Mouse (Mus musculus): ENCODE data around the gene Snip1.
A peak's percentile ranks its signal among the peaks of the same experiment; 100 is the strongest.

The Snip1 gene

DNA sequence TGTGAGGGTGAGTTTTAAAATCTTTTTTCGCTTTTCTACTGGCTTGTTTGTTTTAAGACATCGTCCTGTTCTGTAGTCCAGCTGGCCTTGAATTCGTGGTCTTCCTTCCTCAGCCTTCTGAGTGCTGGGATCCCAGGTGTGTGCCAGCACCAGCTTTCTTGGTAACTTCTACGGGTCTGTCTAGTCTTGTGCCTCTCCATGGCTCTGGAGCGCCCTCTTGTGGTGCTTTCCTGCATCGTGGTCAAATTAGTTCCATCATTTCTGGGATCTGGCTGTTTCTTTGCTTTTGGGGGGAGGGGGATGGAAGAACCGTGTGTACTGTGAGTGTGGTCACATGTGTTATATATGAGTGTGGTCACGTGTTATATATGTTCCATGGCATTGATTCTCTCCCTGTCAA lies 33.0 kb downstream of the Snip1 start:
- peak; percentile 61 to 87 for DNase-seq (ENCODE audit: low spot score in 2 of 2)

DNA sequence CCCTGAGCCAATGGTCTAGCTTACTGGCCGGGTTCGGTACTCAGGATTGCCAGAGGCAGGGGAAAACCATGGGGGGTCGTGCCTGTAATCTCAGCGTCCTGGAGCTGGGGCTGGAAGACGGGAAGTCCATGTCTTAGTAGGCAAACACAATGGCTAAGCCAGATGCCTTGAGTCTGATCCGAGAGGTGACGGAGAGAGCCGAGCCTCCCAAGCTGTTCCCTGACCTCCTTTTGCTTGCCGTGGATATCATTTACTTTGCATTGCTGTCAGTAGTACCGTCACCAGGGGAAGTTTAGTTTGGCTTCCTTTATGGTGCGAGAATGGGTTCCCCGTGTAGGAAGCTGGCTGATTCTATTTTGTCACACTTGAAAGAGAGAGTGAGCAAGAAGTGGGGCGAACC lies 34.9 kb downstream of the Snip1 start:
- no peak for DNase-seq (ENCODE audit: low spot score in 2 of 2)

DNA sequence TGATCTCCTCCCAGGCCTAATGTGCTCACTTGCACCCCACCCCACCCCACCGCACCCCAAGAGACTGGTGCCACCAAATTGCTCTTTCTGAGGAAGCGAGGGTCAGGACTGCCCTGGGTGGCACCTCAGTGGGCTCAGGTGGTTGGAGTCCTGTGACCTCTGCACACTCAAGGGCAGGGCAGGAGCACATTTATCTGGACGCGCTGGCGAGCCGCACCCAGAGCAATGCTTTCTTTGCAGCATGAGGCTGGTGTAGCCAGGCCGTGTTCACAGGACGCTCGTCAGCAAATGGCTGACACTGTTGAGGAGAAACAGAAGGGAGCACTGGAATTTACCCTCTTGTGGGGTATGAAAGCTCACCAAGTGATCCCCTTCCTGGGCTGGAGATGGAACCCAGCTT lies 38.9 kb downstream of the Snip1 start:
- DNase-seq (ENCODE audit: low spot score in 2 of 2) = no peak

DNA sequence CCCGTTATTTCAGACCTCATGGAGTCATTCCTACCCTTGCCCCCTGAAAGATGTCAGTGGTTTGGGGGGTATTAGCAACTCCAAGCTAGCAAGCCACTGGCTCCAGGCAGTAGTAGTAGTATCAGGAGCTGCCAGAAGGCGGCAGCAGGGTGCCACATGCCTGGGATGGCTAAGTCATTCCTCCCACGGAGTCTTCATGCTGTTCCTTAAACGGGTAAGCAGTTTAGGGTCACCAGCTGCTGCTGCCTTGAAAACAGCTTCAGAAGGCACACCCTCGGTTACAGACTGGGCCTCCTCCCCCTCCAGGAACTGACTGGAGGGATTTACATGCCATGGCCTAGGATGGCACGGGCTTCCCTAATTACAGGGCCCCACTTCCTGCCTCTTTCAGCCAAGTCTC lies 48.2 kb downstream of the Snip1 start:
- DNase-seq (ENCODE audit: low spot score in 2 of 2) = peak; percentile 75 to 88

DNA sequence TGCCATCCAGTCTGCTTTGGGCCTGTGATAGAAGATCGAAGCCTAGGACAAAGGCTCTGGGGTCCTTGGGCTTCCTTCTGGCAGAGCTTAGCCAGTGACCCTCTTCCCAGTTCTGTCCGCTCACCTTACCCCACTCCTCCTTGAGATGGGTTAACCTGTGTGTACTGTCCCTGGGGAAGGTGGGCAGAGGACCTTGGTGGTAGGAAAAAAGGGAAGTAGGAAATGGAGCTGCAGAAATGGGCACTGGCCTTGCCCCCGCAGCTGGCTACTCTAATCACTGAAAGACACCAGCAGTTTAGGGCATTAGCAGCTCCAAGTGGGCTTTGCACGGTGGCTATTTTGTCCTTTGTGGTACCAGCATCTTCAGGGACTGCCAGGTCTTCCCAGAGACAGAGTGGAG lies 48.6 kb downstream of the Snip1 start:
- no peak for DNase-seq (ENCODE audit: low spot score in 2 of 2)

DNA sequence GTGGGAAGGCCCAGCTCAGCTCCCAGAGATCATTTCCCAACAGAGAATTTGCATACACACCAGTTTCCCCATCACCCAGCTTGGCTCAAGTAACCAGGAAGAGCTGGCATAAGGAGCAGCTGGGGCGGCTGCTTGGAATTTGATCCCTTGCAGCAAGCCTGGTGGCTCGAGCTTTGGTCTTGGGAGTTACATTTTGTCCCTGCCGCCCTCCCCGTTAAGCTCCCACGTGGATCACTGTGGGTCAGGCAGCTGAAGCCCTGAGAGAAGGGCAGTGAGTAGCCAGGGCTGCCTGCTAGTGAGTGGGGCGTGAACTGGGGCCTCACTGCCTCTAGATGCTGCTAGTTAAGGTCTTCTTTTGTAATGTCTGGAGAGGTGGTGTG lies 49.2 kb downstream of the Snip1 start:
- DNase-seq (ENCODE audit: low spot score in 2 of 2) = no peak

DNA sequence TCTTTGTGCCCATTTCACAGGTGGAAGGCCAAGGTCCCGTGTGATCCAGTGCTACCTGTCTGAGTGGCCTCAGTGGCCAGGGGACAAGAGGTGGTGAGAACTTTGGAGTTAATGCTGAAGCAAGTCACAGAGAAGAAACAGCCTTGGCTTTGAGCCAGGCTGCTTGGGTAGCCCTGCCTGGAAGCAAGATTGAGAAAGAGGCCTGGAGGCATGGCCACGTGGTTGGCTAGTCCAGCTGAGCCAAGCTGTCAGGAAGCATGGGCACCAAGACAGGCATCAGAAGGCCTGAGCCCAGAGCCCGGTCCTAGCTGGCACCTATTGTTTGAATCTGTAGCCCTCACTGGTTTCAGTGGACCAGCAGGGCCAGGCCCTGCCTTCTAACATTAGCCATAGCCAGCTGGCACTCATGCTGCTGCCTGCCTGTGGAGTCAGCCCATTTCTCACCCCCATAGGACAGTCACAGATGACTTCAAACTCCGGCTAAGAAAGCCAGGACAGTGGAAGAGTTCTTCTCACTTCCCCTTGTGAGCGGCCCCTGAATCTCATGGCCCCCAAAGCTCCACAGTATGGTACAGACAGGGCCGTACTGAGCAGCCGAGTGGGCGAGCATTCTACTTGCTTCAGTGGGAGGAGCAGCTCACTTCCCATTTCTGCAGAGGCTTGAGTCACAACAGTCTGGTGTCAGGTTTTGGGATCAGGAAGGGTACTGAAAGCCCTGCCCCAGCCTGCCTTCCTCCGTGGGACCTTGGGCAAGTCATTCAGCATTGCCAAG lies 49.8 kb downstream of the Snip1 start:
- DNase-seq (ENCODE audit: low spot score in 2 of 2) = no peak

DNA sequence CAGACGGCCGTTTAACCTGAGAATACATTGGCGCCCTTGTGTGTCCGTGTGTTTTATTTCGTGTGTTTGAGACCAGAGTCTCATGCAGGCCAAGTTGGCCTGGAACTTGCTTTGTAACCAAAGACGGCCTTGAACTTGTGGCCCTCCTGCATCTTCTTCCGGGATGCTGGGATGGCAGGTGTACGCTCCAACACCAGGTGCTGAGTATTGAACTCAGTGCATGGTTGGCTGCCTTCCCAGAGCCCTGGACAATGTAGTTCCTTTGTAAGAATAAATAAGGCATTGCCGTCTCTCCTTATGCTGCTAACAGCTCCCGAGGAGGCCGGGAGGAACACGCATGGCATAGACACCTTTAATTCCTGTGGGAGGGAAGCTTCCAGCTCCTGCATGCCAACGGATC lies 50.5 kb downstream of the Snip1 start:
- DNase-seq (ENCODE audit: low spot score in 2 of 2) = no peak

DNA sequence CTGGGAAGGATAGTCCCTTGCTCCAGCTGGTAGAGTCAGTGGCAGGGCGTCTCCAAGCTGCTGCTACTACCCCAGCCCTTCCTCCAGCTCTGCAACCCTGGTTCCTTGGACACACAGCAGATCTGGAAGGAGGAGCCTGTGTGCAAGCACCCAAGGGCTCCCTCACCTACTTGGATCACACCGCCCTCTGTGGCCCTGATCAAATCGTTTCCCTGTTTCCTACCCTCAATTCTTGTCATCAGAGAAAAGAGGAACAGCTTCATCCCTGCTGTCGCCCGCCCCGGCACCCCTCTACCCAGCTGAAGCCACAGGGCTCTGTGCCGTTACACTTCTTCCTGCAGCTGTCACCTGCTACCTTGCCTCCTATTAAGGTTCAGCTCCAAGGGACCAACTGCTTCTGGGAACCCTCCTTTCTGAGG lies 51.4 kb downstream of the Snip1 start:
- peak; percentile 56 to 71 for DNase-seq (ENCODE audit: low spot score in 2 of 2)

DNA sequence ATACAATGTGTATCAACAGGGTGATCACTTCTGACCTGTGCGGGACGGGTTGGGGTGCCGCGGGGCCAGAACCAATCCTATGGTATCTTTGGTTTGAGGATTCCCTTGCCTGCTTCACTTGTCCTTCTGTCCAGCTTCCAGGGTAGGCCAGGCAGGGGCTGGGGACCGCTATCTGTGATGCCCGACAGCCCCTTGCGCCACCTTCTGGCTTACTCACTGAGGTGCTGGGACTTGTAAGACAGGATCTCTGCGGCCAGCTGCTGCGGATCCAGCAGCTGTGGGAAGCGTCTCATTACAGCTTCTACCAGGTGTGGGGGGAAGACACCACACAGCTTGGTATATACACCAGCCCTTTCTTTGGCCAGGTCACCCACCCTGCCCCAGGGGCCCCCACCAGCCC lies 52.6 kb downstream of the Snip1 start:
- no peak for DNase-seq (ENCODE audit: low spot score in 2 of 2)

DNA sequence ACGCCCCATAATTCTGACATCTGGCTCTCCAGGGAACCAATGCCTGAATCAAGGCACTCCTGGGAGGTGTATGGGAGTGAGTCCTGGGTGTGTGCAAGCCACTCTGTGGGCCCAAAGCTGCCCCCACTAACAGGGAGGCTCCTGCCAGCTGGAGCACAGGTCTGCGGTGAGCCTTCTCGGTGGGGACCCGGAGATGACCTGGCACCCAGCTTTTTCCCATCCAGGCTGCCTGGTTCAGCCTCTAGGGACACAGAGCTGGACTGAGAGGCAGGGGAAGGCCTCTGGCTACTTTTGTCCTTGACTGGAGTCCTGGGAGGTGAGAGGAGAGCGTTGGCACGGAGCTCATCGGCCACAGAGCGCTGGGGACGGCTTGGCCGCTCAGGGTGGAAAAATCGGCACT lies 53.2 kb downstream of the Snip1 start:
- DNase-seq (ENCODE audit: low spot score in 2 of 2) = no peak

DNA sequence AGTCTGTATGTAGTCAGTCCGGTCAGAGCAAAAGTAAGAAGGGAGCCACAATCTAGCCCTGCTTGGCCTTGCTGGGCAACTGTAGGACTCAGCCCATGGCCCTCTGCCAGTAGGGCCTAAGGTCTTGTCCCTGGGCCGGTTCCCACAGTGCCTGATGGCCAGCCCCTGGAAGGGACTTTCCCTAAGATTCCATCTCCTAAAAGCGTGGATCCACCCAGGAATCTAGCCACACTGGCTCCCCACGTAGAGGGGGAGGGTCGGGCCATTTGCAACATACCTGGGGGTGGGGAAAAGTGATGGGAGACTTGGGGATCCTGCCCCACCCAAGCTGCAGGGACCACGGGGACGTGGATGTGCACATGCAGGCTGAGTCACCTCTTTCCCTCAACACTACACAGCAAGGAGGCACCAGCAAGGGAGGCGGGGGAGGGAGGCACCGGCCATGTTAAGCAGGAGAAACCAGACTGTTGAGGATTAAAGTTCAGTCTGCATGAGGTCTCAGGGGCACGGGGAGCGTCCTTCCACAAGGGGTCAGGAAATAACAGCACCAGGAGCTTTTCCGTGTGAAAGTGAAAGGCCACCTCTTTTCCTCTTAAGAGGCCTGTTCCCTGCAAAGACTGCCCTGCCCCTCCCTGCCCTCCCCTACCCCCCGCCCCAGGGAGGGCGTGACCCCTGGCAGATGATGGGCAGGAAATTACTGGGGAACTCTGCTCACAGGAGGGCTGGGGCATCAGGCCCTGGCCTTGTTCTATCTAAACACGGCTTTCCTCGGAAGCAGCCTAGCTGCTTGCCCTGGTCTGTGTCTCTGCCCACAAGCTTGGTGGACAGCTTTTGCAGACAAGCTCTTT lies 56.2 kb downstream of the Snip1 start:
- DNase-seq (ENCODE audit: low spot score in 2 of 2) = no peak

DNA sequence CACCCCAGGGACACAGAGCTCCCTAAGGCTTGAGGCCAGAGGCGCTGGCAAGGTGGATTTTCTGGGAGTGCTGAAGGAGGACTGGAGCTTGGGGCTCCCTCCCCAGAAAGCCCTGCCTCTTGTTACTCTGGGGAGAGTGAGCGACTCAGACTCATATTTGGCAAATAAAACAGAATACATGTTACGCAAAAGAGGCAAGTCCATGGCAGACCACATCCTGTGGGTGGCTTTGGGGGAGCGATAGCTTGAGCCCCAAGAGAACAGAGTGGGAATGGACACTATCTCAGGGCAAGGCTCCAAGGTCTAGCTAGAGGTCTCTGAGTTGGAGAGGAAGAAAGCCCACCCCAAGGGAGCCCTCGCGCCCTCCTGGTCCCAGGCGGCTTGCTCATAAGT lies 56.8 kb downstream of the Snip1 start:
- no peak for DNase-seq (ENCODE audit: low spot score in 2 of 2)

Measured in thymus, postnatal 10 days (tissue).